Mouse (Mus musculus): ENCODE measurements around the gene H2-M10.6. TPM values are rescaled to one million over a fixed set of nuclear protein-coding genes. Genes with fewer than 3 reads are reported as not detected.

Gene H2-M10.6
- not detected in 2 replicates for polyA plus RNA-seq (2012; rRNA removed)

GRCm38 (mm10) chr17:36811871-36812270, at the start of gene H2-M10.6:
Gene H2-M10.6, plus strand, starts transcription at chr17:36812171.

GRCm38 (mm10) chr17:36772610-36773009, 39.4 kb upstream of the H2-M10.6 start, which contains the start of gene H2-M10.5:
Gene H2-M10.5, plus strand, starts transcription at chr17:36772910.

GRCm38 (mm10) chr17:36836874-36837647, 25.1 kb downstream of the H2-M10.6 start, which contains the start of gene Trim26:
Gene Trim26, plus strand, starts transcription at chr17:36837134.

Other genes with a start within 250 kb of the H2-M10.6 start
- gene H2-M9, start 169.5 kb upstream of the H2-M10.6 start, polyA plus RNA-seq (2012; rRNA removed) = not detected in 2 replicates
- not detected in 2 replicates for gene H2-M1, start 140.0 kb upstream of the H2-M10.6 start, polyA plus RNA-seq (2012; rRNA removed)
- not detected in 2 replicates for gene H2-M10.5, start 39.3 kb upstream of the H2-M10.6 start, polyA plus RNA-seq (2012; rRNA removed)
- 40.5 and 46.1 TPM in 2 replicates for gene Trim26, start 25.0 kb downstream of the H2-M10.6 start, polyA plus RNA-seq (2012; rRNA removed)
- gene Trim15, start 55.0 kb downstream of the H2-M10.6 start, polyA plus RNA-seq (2012; rRNA removed) = 0.08 and 0.12 TPM in 2 replicates
- 8.1 and 10.7 TPM in 2 replicates for gene Trim10, start 57.4 kb downstream of the H2-M10.6 start, polyA plus RNA-seq (2012; rRNA removed)
- gene Trim40, start 78.0 kb downstream of the H2-M10.6 start, polyA plus RNA-seq (2012; rRNA removed) = not detected in 2 replicates
- not detected in 2 replicates for gene Trim31, start 85.9 kb downstream of the H2-M10.6 start, polyA plus RNA-seq (2012; rRNA removed)
- gene Rnf39, start 130.7 kb downstream of the H2-M10.6 start, polyA plus RNA-seq (2012; rRNA removed) = 0.15 and 0.22 TPM in 2 replicates
- 147 and 182 TPM in 2 replicates for gene Ppp1r11, start 139.6 kb downstream of the H2-M10.6 start, polyA plus RNA-seq (2012; rRNA removed)
- 62.0 and 77.5 TPM in 2 replicates for gene Znrd1, start 146.4 kb downstream of the H2-M10.6 start, polyA plus RNA-seq (2012; rRNA removed)
- 7.1 and 7.4 TPM in 2 replicates for gene Znrd1as, start 146.4 kb downstream of the H2-M10.6 start, polyA plus RNA-seq (2012; rRNA removed)
- gene 2410137M14Rik, start 169.1 kb downstream of the H2-M10.6 start, polyA plus RNA-seq (2012; rRNA removed) = 0.61 and 0.72 TPM in 2 replicates
- 8.8 and 11.2 TPM in 2 replicates for gene H2-M5, start 177.4 kb downstream of the H2-M10.6 start, polyA plus RNA-seq (2012; rRNA removed)
- gene Zfp57, start 189.0 kb downstream of the H2-M10.6 start, polyA plus RNA-seq (2012; rRNA removed) = 133 and 194 TPM in 2 replicates
- gene Mog, start 211.2 kb downstream of the H2-M10.6 start, polyA plus RNA-seq (2012; rRNA removed) = not detected in 2 replicates
- gene Gabbr1, start 233.8 kb downstream of the H2-M10.6 start, polyA plus RNA-seq (2012; rRNA removed) = 73.5 and 100.0 TPM in 2 replicates